Mouse (Mus musculus): ENCODE measurements around the gene Gm1043.

DNA sequence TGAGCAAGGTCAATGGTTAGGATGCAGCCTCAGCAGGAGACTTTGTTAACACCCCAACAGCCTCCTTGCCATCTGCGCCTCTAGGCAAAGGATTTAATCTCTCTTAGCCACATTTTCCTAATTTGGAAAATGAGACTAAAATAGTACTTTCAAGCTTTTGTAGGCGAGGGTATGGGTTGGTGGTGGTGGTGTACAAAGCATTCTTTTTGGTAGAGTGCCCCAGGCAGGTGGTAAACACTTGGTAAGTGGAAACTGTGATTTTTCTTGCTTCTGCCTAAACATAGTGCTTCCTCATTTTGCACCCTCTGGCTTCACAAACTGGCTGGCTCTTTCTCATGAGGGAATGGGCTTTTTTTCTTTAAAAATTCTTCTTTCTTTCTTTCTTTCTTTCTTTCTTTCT lies 153.5 kb downstream of the Gm1043 start:
- no peak for TF ChIP-seq CTCF (IDR thresholded peaks at IDR 0.05; ENCODE audit: insufficient read depth, low read length)
- no peak for TF ChIP-seq POLR2A (IDR thresholded peaks at IDR 0.05; ENCODE audit: borderline replicate concordance, extremely low read depth, low read depth, low read length)

Measured in lung, adult 2 months (tissue).